Mouse (Mus musculus): ENCODE results near the gene Plek2. TPM values are rescaled to one million over a fixed set of nuclear protein-coding genes. Genes with fewer than 3 reads are reported as not detected.
"Not testable (repeated sequence)": the region's sequence is repeated elsewhere in the genome, so short reads cannot be mapped to it uniquely, and the experiment has no call there.

Plek2 gene
- polyA plus RNA-seq, 1 experiment from 2014 or later = 2.9 TPM

DNA sequence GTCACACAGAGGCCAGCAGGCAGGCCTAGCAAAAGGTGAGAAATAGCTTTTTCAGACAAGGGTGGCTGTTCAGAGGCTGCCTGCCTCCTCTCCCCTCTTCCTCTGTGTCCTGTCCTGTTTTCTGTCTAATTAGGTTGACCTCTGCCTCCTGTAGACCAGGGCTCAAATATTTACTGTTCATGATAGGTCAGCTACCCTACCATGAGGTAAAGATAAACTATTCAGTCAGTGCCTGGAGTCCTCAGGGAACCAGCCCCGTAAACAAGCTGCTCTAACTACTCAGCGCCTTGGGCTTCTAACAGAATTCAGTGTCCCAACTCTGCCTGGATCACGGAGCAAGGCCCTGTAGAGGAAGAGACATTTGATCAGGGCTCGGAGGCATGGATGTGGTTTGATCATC is 29.7 kb upstream of the Plek2 start:
- DNase-seq (ENCODE audit: low spot score, missing footprints) = no peak
- Histone ChIP-seq H3K9me3 (ENCODE audit: control insufficient read depth, low read length) (no peaks in the 10 kb centered on the region), H3K9ac (ENCODE audit: low read length) (no peak overlapping the region), H3K4me3 (ENCODE audit: low read depth, low read length) (no peak overlapping the region), H3K27ac (ENCODE audit: low read depth, low read length) (no peak overlapping the region), H3K4me1 (ENCODE audit: control insufficient read depth, insufficient read depth, low read length) (no peaks in the 10 kb centered on the region), H3K27me3 (ENCODE audit: control insufficient read depth, insufficient read depth, low read length) (no peaks in the 10 kb centered on the region), H3K36me3 (ENCODE audit: control insufficient read depth, insufficient read depth, low read length) (no peaks in the 10 kb centered on the region), H3K4me2 (no peak overlapping the region)
- WGBS = 77% methylated on average over 4 of the region's 4 CpGs
- no peak for ATAC-seq (ENCODE audit: low FRiP score)

DNA sequence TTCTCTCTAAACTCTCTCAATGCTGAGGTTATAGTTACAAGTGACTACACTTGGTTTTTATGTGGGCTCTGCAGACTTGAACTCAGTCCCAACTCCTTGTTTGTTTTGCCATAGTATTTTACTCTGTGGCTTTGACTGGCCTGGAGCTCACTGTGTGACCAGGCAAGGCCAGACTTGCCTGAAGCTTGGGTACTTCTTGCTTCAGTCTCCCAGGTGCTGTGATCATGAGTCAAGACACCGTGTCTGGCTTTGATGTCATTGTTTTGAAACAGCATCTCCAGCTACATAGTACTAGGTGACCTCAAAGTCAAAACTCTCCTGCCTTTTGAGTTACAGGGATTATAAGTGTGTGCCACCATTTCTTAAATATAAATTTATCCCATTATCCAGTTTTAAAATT is 23.1 kb upstream of the Plek2 start:
- 72% methylated on average over 1 of the region's 1 CpGs for WGBS

GRCm38 (mm10) chr12:78927287-78927686 is 20.5 kb upstream of the Plek2 start:
- no peaks in the 10 kb centered on the region for H3K9me3 ChIP-seq (ENCODE audit: control insufficient read depth, low read length)
- WGBS = 79% methylated on average over 5 of the region's 5 CpGs
- H3K36me3 ChIP-seq (ENCODE audit: control insufficient read depth, insufficient read depth, low read length) = no peaks in the 10 kb centered on the region
- no peak overlapping the region for H3K27ac ChIP-seq (ENCODE audit: low read depth, low read length)
- H3K27me3 ChIP-seq (ENCODE audit: control insufficient read depth, insufficient read depth, low read length) = no peaks in the 10 kb centered on the region
- no peak overlapping the region for H3K4me3 ChIP-seq (ENCODE audit: low read depth, low read length)
- H3K9ac ChIP-seq (ENCODE audit: low read length) = no peak overlapping the region
- DNase-seq (ENCODE audit: low spot score, missing footprints) (no peak), ATAC-seq (ENCODE audit: low FRiP score) (no peak)
- H3K4me2 ChIP-seq = no peak overlapping the region
- H3K4me1 ChIP-seq (ENCODE audit: control insufficient read depth, insufficient read depth, low read length) = no peaks in the 10 kb centered on the region

More for the DNA sequence above, 23.1 kb upstream of the Plek2 start:
- Histone ChIP-seq H3K27ac (ENCODE audit: low read depth, low read length) (no peak overlapping the region), H3K4me2 (no peak overlapping the region), H3K4me1 (ENCODE audit: control insufficient read depth, insufficient read depth, low read length) (no peaks in the 10 kb centered on the region), H3K4me3 (ENCODE audit: low read depth, low read length) (no peak overlapping the region), H3K36me3 (ENCODE audit: control insufficient read depth, insufficient read depth, low read length) (no peaks in the 10 kb centered on the region), H3K9me3 (ENCODE audit: control insufficient read depth, low read length) (no peaks in the 10 kb centered on the region), H3K9ac (ENCODE audit: low read length) (no peak overlapping the region), H3K27me3 (ENCODE audit: control insufficient read depth, insufficient read depth, low read length) (no peaks in the 10 kb centered on the region)
- DNase-seq (ENCODE audit: low spot score, missing footprints) (no peak), ATAC-seq (ENCODE audit: low FRiP score) (no peak)

- H3K4me1 ChIP-seq (ENCODE audit: control insufficient read depth, insufficient read depth, low read length) = no peaks in the 10 kb centered on the region
- DNase-seq (ENCODE audit: low spot score, missing footprints) (no peak), ATAC-seq (ENCODE audit: low FRiP score) (no peak)
- H3K36me3 ChIP-seq (ENCODE audit: control insufficient read depth, insufficient read depth, low read length) = no peaks in the 10 kb centered on the region
- no peak overlapping the region for H3K4me3 ChIP-seq (ENCODE audit: low read depth, low read length)
- H3K4me2 ChIP-seq = no peak overlapping the region
- no peak overlapping the region for H3K9ac ChIP-seq (ENCODE audit: low read length)
- H3K9me3 ChIP-seq (ENCODE audit: control insufficient read depth, low read length) = no peaks in the 10 kb centered on the region
- no peak overlapping the region for H3K27ac ChIP-seq (ENCODE audit: low read depth, low read length)
- WGBS = 88% methylated on average over 7 of the region's 7 CpGs
- H3K27me3 ChIP-seq (ENCODE audit: control insufficient read depth, insufficient read depth, low read length) = no peaks in the 10 kb centered on the region
Measured at GRCm38 (mm10) chr12:78923539-78924189, 16.9 kb upstream of the Plek2 start.

DNA sequence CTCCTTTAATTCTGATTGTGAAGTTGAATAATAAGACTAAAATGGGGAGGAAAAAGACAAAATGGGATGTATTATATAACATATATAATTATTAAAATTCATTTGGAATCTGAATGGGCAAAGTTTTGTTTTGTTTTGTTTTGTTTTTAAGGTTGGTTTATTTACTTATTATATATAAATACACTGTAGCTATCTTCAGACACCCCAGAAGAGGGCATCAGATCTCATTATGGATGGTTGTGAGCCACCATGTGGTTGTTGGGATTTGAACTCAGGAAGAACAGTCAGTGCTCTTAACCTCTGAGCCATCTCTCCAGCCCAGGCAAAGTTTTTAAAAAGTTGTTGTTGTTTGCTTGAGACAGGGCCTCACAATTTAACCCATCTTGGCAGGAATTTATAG is 16.2 kb upstream of the Plek2 start:
- not testable (repeated sequence) for H3K4me3 ChIP-seq (ENCODE audit: low read depth, low read length); H3K36me3 ChIP-seq (ENCODE audit: control insufficient read depth, insufficient read depth, low read length); H3K27me3 ChIP-seq (ENCODE audit: control insufficient read depth, insufficient read depth, low read length); H3K27ac ChIP-seq (ENCODE audit: low read depth, low read length); H3K4me1 ChIP-seq (ENCODE audit: control insufficient read depth, insufficient read depth, low read length); H3K4me2 ChIP-seq; ATAC-seq (ENCODE audit: low FRiP score); DNase-seq (ENCODE audit: low spot score, missing footprints); H3K9ac ChIP-seq (ENCODE audit: low read length); H3K9me3 ChIP-seq (ENCODE audit: control insufficient read depth, low read length)

DNA sequence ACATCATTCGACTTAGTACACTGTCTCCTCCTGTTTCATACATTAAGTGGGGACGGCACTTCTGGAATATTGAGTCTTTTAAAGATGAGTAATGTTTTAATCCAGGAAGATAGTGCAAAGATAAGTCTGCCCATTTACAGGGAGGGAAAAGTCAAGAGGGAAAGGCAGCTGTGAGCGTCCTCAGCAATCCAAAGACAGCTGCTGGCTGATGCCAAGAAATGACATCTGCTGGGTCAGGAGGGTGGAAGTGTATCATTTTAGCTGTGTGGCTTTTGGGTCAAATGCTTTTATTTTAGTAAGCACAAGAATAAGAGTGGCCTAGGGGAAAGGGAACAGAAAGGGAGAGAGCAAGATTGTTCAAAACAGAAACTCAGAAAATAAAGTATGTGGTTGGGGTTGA is 15.3 kb upstream of the Plek2 start:
- DNase-seq (ENCODE audit: low spot score, missing footprints) (peak; percentile 23), ATAC-seq (ENCODE audit: low FRiP score) (no peak)
- Histone ChIP-seq H3K27me3 (ENCODE audit: control insufficient read depth, insufficient read depth, low read length) (no peaks in the 10 kb centered on the region), H3K4me1 (ENCODE audit: control insufficient read depth, insufficient read depth, low read length) (0 out of 2 replicates have a peak, but pooled peaks cover 2% of the 10 kb centered on the region), H3K4me2 (no peak overlapping the region), H3K9ac (ENCODE audit: low read length) (no peak overlapping the region), H3K27ac (ENCODE audit: low read depth, low read length) (no peak overlapping the region), H3K4me3 (ENCODE audit: low read depth, low read length) (no peak overlapping the region), H3K9me3 (ENCODE audit: control insufficient read depth, low read length) (no peaks in the 10 kb centered on the region), H3K36me3 (ENCODE audit: control insufficient read depth, insufficient read depth, low read length) (no peaks in the 10 kb centered on the region)
- WGBS = 83% methylated on average over 3 of the region's 3 CpGs

GRCm38 (mm10) chr12:78921421-78921820 is 14.7 kb upstream of the Plek2 start:
- H3K4me2 ChIP-seq = no peak overlapping the region
- no peak overlapping the region for H3K4me3 ChIP-seq (ENCODE audit: low read depth, low read length)
- no peaks in the 10 kb centered on the region for H3K36me3 ChIP-seq (ENCODE audit: control insufficient read depth, insufficient read depth, low read length)
- no peaks in the 10 kb centered on the region for H3K9me3 ChIP-seq (ENCODE audit: control insufficient read depth, low read length)
- no peak overlapping the region for H3K27ac ChIP-seq (ENCODE audit: low read depth, low read length)
- H3K9ac ChIP-seq (ENCODE audit: low read length) = no peak overlapping the region
- no peak for ATAC-seq (ENCODE audit: low FRiP score)
- WGBS = 77% methylated on average over 4 of the region's 4 CpGs
- H3K4me1 ChIP-seq (ENCODE audit: control insufficient read depth, insufficient read depth, low read length) = 0 out of 2 replicates have a peak, but pooled peaks cover 2% of the 10 kb centered on the region
- no peaks in the 10 kb centered on the region for H3K27me3 ChIP-seq (ENCODE audit: control insufficient read depth, insufficient read depth, low read length)
- DNase-seq (ENCODE audit: low spot score, missing footprints) = peak; percentile 28

- WGBS = 33% methylated on average over 16 of the region's 16 CpGs
- H3K4me3 ChIP-seq (ENCODE audit: low read depth, low read length) = no peak overlapping the region
- ATAC-seq (ENCODE audit: low FRiP score) (peak; percentile 72), DNase-seq (ENCODE audit: low spot score, missing footprints) (peak; percentile 95)
- no peaks in the 10 kb centered on the region for H3K27me3 ChIP-seq (ENCODE audit: control insufficient read depth, insufficient read depth, low read length)
- no peaks in the 10 kb centered on the region for H3K9me3 ChIP-seq (ENCODE audit: control insufficient read depth, low read length)
- no peak overlapping the region for H3K27ac ChIP-seq (ENCODE audit: low read depth, low read length)
- H3K9ac ChIP-seq (ENCODE audit: low read length) = no peak overlapping the region
- H3K4me2 ChIP-seq = no peak overlapping the region
- no peaks in the 10 kb centered on the region for H3K36me3 ChIP-seq (ENCODE audit: control insufficient read depth, insufficient read depth, low read length)
- H3K4me1 ChIP-seq (ENCODE audit: control insufficient read depth, insufficient read depth, low read length) = 0 out of 2 replicates have a peak, but pooled peaks cover 2% of the 10 kb centered on the region
Measured at GRCm38 (mm10) chr12:78919079-78919712, 12.4 kb upstream of the Plek2 start.

DNA sequence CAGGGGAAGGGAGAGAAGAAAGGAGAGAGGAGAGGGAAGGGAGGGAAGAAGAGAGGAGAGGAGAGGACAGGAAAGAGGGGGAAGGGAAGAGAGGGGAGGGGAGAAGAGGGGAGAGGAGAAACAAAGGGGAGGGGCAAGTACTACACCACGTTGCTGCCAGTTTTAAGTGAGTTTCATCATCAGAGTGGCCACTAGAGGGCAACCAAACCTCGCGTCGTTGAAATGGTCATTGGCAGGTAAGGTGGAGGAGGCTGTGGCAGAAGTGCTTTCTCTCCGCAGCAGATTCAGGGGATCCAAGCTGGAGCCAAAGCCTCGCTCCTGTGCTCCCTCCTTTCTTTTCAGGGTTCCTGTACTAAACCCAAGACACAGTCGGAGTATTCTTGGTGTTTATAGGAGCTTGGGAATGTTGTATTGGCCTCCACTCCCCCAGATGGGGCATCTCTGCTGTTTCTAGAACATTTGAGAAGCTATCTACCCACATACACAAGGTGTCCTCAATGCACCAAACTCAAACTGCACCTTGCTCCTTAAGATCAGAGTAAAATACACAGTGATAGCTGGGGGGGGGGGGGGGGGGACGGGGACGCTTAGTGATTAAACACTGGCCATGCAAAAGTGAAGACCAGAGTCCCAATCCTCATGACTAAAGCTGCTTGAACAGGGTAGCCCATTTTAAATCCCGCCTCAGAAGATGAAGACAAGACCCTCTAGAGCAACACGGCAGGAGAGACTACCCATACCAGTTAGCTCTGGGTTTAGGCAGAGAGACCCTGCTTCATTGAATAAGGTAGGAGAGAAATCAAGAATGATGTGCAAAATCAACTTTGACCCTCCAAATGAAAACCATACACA is 11.7 kb upstream of the Plek2 start:
- no peak overlapping the region for H3K9ac ChIP-seq (ENCODE audit: low read length)
- ATAC-seq (ENCODE audit: low FRiP score) (peak; percentile 79), DNase-seq (ENCODE audit: low spot score, missing footprints) (peak; percentile 99)
- H3K4me2 ChIP-seq = no peak overlapping the region
- H3K4me1 ChIP-seq (ENCODE audit: control insufficient read depth, insufficient read depth, low read length) = 0 out of 2 replicates have a peak, but pooled peaks cover 2% of the 10 kb centered on the region
- H3K27me3 ChIP-seq (ENCODE audit: control insufficient read depth, insufficient read depth, low read length) = 0 out of 2 replicates have a peak, but pooled peaks cover 2% of the 10 kb centered on the region
- H3K36me3 ChIP-seq (ENCODE audit: control insufficient read depth, insufficient read depth, low read length) = no peaks in the 10 kb centered on the region
- WGBS = 12% methylated on average over 11 of the region's 11 CpGs
- no peaks in the 10 kb centered on the region for H3K9me3 ChIP-seq (ENCODE audit: control insufficient read depth, low read length)
- no peak overlapping the region for H3K27ac ChIP-seq (ENCODE audit: low read depth, low read length)
- H3K4me3 ChIP-seq (ENCODE audit: low read depth, low read length) = no peak overlapping the region

All from midbrain, embryonic 11.5 days (tissue).